Mouse (Mus musculus): Measurements from ENCODE around the gene Rbfox3.

Gene Rbfox3

GRCm38 (mm10) chr11:118911307-118912070, at the start of gene Rbfox3:
Gene Rbfox3, minus strand, starts transcription at chr11:118911597.
- no peak for DNase-seq (ENCODE audit: extremely low read depth, insufficient read length, low spot score)

DNA sequence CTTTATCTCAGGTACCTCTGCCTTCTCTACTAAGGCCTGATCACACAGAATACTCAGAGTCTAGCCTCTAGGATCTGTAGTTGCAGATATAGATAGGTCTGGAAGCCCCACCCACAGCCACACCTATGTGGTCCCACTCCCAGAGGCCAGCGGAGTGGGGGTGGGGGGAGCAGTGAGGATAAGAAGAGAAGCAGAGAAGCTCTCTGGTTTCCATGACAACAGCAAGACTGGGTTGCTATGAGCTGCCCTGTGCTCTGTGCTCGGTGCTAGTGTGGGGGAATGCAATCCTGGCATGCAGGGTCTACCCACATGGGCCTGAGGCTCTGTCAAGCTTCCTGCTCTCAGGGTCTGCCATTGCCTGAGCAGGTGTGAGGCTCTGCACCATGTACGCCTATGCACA, 49.3 kb upstream of the Rbfox3 start:
- DNase-seq (ENCODE audit: extremely low read depth, insufficient read length, low spot score), result no peak

DNA sequence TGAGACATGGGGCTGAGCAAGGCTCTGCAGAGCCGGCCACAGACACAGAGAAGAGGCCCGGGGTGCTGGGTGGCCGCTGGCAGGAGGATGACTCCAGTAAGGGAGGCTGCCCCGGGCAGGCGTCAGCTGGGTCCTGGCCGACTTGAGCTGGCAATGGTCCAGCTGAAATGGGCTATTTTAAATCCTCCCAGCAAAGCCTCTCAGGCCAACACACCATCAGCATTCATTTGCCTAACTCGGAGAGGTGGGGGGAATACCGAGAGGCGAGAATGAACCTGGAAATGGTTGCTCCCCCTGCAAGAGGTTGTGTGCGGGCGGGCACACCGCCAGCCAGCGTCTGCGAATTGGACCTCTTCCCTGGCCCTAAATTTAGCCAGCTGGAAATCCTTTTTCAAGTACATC, 45.7 kb upstream of the Rbfox3 start:
- DNase-seq (ENCODE audit: extremely low read depth, insufficient read length, low spot score), result no peak

DNA sequence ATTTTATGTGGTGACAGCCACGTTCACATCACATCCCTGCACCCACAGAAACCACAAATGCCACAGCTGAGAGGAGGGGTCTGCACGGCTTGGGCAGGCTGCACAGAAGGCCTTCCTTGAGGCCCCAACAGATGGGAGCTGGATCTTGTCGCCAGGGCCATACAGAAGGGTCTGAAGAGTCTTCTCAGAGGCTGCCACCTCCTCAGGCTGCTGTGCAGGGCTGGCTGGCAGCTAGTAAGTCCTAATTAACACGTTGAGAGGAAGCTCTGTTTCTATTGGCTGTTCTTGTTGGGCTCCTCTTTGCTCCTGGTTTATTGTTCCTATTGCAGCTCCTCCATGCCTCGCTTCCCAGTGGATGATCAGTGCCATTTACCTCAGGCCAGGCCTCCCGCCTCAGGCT, 43.6 kb upstream of the Rbfox3 start:
- DNase-seq (ENCODE audit: extremely low read depth, insufficient read length, low spot score), result no peak

- DNase-seq (ENCODE audit: extremely low read depth, insufficient read length, low spot score), result no peak
These were observed 34.5 kb upstream of the Rbfox3 start for GRCm38 (mm10) chr11:118945868-118946267.

DNA sequence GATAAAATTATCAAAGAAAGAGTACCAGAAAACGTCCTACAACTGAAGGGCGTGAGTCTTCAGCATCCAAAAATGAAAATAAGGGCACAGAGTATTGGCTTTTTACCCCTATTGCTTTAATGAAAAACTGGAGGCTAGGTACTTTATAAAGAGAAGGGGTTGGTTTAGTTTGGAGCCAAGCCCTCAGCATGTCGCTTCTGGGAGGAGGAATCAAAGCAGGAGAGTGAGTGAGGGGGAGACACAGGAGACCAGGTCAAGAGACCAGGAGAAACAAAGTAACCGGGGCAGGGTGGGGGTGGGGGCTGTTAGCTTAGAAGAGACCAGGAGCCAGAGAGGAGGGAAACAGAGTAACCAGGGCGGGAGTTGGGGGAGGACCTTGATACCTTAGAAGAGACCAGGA, 29.9 kb upstream of the Rbfox3 start:
- no peak for DNase-seq (ENCODE audit: extremely low read depth, insufficient read length, low spot score)

GRCm38 (mm10) chr11:118940539-118940938, 29.1 kb upstream of the Rbfox3 start:
- DNase-seq (ENCODE audit: extremely low read depth, insufficient read length, low spot score), result no peak

GRCm38 (mm10) chr11:118939731-118940130, 28.3 kb upstream of the Rbfox3 start:
- DNase-seq (ENCODE audit: extremely low read depth, insufficient read length, low spot score), result no peak

GRCm38 (mm10) chr11:118934925-118935324, 23.5 kb upstream of the Rbfox3 start:
- DNase-seq (ENCODE audit: extremely low read depth, insufficient read length, low spot score), result no peak

- no peak for DNase-seq (ENCODE audit: extremely low read depth, insufficient read length, low spot score)
These were observed 15.7 kb upstream of the Rbfox3 start for GRCm38 (mm10) chr11:118927081-118927480.

- DNase-seq (ENCODE audit: extremely low read depth, insufficient read length, low spot score), result no peak
These were observed 10.5 kb upstream of the Rbfox3 start for GRCm38 (mm10) chr11:118921852-118922251.

GRCm38 (mm10) chr11:118916423-118917030, 5.1 kb upstream of the Rbfox3 start:
- no peak for DNase-seq (ENCODE audit: extremely low read depth, insufficient read length, low spot score)

GRCm38 (mm10) chr11:118915888-118916287, 4.5 kb upstream of the Rbfox3 start:
- no peak for DNase-seq (ENCODE audit: extremely low read depth, insufficient read length, low spot score)

DNA sequence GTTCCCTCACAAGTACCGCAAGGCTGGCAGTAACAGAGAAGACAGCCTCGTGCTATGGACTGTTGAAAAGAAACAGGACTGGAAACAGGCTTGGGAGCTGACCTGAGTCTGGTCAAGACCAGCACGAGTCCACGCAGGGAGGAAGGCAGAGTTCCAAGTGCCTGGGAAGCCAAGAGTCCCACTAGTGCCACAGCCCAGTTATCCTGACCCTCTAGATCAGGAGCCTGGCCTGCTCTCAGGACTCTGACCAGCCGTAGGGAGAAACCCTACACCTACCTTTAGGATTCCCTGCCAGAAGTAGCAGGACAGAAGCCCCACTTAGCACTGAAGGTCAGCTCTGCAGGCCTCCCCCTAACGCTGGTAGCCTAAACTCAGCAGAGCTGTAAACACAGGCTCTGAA, 1.3 kb upstream of the Rbfox3 start:
- DNase-seq (ENCODE audit: extremely low read depth, insufficient read length, low spot score), result no peak

DNA sequence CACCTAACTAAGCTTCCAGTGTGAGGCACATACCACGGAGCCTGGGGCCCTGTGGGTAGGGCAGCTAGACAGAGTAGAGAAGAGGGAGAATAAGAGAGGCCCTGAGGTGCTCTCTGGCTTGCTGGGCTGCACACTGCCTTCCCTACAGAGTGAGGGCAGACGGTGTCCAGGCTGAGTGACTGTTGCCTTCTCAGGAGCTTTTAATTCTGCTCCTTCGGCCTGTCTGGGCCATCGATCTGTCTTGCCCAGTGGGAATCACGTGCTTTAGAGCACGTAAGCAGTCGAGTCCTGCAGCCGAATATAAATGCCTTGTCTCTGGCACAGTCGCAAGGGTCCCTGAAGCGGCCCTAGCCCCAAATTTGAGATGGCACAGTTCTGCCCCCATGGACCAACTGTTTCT, 641 bp downstream of the Rbfox3 start:
- DNase-seq (ENCODE audit: extremely low read depth, insufficient read length, low spot score), result no peak

GRCm38 (mm10) chr11:118909814-118910201, 1.6 kb downstream of the Rbfox3 start:
- DNase-seq (ENCODE audit: extremely low read depth, insufficient read length, low spot score), result no peak

- DNase-seq (ENCODE audit: extremely low read depth, insufficient read length, low spot score), result no peak
These were observed 2.2 kb downstream of the Rbfox3 start for GRCm38 (mm10) chr11:118908981-118909813.

- DNase-seq (ENCODE audit: extremely low read depth, insufficient read length, low spot score), result no peak
These were observed 2.9 kb downstream of the Rbfox3 start for GRCm38 (mm10) chr11:118908431-118908980.

GRCm38 (mm10) chr11:118907471-118908401, 3.7 kb downstream of the Rbfox3 start:
- no peak for DNase-seq (ENCODE audit: extremely low read depth, insufficient read length, low spot score)

GRCm38 (mm10) chr11:118906824-118907470, 4.5 kb downstream of the Rbfox3 start:
- no peak for DNase-seq (ENCODE audit: extremely low read depth, insufficient read length, low spot score)
